Mouse (Mus musculus) ovary, postnatal 10 days (tissue): Measurements from ENCODE around the gene L3mbtl4.
A peak's percentile ranks its signal among the peaks of the same experiment; 100 is the strongest.
"Not testable (repeated sequence)": the region's sequence is repeated elsewhere in the genome, so short reads cannot be mapped to it uniquely, and the experiment has no call there.

ENCODE experiments used
- DNase-seq: peaks from one replicate; pipeline ENCODE4 v3.0.0; 2022; ENCODE audit warnings: low spot score

Gene L3mbtl4

DNA sequence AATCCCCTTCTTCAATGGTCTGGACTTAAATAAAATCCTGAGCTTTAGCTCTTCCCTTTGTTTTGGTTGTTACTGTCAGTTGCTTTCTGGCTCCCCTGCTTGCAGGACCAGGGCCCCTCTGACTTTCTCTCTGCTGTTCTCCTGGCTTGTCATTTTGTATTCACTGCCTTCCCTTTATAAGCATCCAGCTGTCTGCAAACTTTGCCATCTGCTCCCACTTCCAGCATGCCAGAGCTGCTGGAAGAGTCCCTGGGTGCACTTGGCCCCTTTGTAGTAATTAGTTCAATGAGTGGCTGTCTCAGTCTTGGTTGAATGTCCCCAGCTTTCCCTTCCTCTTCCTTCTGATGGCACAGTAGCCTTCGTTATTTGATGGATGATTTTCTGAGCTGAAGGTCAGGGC, 132.4 kb downstream of the L3mbtl4 start:
- DNase-seq: no peak

DNA sequence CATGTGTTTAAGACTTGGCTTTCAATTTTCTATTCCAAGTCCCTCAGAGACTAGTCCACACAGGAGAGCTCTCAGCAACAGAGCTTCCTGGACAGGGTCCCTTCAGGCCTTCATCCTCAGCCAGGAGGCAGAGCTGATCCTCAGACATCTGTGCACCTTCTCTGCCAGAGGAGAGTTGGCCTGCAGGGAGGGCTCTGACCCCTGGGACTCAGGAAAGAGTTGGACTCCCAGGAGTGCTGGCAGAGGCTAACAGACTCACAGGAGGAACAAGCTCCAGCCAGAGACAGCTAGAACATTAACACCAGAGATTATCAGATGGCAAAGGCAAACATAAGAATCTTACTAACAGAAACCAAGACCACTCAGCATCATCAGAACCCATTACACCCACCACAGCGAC, 133.5 kb downstream of the L3mbtl4 start:
- not testable (repeated sequence) for DNase-seq

DNA sequence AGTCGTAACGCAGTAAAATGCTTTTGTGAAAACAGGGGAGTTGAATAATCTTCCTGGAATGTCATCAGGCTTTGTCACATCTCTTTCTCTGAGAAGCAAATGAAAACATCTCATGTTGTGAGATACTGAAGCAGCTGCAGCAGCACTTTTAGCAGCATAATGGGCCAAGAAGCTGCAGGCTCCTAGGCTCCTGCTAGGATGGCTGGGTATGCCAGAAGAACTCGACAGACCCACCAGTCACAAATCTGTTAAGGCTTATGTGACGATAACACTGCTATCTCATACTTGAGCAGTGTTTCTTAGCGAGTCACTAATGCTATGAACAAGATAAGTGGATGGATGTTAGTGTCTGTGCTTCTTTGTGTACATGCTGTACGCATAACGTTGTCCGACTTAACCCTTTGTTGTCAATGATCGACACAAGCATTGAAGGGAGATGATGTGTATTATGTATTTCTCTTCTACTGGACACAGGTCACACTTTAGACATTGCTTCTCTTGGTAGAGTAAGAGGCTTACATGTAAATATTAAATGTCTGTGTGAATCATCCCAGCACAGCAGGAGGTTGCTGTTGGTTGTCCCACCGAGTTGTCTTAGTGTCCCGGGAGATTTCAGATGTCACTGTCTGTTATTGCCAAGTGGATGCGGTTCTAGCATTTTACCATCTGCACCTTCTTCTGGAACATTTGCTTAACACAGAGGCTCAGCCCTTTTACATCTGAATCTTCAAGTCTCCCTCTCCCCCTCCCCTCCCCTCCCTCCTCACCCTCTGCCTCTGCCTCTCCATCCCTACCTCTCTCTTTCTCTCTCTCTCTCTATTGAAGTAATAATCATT, 149.3 kb downstream of the L3mbtl4 start:
- no peak for DNase-seq

DNA sequence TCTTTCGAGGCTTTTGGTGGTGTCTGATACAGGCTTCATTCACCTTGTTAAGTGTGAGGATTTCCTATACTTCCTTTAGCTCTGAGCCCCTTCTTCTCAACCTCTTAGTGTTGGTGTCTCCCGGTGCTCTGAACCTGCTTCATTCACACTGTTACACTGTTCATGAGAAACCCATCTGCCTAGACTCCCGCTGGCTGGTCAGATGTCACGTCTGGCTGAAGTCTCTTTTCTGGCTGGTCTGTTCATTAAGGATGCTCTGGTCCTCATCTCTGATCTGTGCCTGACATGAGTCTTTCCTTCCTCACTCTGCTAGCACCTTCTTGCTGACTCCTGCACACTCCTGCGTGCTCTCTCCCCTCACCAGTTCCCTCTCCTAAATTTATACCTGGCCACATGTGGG, 160.0 kb downstream of the L3mbtl4 start:
- no peak for DNase-seq

DNA sequence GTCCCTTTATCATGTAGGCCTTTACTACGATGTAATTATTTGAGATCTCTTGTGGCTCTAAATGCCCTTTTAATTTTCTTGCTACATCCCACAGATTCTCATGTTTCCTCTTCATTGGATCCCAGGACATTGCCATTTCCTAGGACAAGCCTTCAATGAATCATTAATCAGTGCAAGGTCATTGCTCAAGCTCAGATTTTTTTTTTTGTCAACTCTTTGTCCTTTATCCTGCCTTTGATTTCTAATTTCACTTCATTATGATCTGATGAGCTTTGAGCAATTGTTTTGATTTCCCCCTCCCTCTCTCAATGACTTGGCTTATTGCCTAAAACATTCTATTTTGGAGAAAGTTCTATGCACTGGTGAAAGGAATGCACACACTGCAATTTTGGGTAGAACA, 177.3 kb downstream of the L3mbtl4 start:
- DNase-seq: no peak

DNA sequence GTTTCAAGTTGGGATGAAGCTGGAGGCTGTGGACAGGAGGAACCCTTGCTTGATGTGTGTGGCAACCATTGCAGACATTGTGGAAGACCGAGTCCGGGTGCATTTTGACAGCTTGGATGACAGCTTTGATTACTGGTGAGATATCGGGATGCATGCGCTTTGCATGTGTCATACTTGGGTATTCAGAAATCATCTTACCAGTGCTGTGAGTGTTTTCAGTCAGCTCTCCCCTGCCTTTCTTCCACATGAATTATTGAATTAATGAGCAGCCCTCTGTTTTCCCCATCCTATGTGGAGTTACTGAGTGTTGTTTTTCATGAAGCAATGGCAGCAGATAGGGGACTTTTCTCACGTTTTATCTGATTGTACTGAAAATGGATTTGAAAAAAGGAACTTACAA, 187.9 kb downstream of the L3mbtl4 start:
- DNase-seq: no peak

DNA sequence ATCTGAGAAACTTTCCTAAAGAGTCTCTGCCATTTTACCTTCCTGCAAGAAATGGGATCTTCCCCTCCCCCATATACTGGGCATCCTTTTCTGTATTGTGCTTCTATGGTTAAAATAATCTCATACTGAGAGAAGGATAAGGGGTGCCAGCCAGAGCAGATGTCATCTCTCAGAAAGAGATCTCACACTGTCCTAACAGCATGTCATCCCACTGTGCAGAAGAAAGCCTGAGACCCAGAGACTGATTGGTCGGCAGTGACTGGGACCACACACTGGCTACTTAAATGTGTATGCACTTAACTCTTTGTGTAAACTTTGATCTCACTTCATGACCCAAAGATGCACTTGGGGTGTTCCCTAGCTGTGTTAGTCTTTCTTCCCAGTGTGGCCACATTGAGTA, 193.7 kb downstream of the L3mbtl4 start:
- no peak for DNase-seq

DNA sequence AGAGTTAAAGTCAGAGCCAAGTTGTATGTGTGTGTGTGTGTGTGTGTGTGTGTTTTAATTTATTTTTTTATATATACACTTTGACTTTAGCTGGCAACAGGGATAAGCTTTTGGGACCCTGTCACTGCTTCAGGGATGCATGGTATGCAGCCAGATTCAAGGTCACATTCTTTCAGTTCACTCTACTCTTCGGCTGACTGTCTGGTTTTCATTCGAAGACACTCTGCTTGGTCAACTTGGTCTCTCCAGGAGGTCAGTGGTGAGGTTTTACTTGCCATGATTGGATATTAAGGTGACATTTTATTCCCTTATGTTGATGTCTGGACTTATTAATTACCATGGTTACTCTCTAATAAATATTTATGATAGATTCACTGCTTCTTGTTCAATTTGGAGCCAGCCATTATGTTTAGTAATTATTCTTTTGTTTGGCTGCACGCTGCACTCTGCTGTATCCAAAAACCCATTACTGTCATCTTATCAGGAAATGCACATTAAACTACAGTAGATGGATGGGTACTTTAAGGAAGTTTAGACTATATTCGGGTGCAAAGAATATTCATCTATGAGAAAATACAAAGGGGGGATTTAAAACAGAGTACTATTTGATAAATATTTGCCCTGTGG, 216.6 kb downstream of the L3mbtl4 start:
- DNase-seq: no peak

DNA sequence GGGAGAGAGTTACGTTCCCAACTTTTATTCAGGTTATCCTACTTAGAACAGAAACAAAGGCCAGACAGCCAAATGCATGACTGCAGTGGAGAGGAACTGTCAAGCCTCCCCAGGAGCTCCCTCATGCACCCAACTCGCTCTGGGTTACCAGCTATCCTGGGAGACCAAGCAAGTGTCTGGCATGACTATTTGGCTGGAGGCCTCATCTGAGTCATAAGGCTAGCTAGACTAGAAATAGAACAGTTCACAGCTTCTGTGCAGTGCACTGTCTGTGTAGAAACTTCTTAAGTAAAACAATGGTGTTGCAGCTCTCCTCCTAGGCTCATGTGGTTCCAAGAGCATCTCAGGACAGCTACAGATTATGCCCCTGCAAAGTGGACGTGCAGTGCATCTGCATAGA, 218.6 kb downstream of the L3mbtl4 start:
- no peak for DNase-seq

DNA sequence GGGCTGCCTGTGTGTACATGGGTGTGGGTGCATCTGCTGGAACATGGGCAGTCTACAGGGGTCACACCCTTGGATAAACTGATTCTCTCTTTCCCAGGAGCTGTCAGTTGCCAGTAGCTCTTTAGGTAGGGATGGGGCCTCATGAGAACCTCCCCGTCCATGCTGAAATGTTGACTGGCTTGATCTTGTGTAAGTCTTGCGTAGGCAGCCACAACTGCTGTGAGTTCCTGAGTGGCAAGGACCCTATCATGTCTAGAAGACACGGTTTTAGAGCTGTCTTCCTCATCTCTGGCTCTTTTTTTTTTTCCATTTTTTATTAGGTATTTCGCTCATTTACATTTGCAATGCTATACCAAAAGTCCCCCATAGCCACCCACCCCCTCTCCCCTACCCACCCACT, 229.4 kb downstream of the L3mbtl4 start:
- DNase-seq: not testable (repeated sequence)

DNA sequence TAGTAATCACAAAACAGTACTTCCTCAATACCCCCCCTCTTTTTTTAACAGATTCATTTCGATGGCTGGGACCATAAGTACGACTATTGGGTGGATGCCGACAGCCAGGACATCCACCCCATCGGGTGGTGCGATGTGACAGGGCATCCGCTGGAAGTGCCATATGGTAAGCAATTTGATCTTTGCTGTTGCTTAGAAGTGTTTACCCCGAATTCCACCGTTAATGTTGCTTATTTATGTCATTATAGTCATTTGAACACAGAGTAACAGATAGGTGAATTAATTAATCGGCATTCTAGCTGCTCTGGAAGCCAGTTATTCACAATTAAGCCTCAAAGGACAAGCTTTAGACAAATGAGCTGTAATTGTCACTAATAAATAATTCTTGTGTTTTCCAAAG, 286.1 kb downstream of the L3mbtl4 start:
- no peak for DNase-seq

DNA sequence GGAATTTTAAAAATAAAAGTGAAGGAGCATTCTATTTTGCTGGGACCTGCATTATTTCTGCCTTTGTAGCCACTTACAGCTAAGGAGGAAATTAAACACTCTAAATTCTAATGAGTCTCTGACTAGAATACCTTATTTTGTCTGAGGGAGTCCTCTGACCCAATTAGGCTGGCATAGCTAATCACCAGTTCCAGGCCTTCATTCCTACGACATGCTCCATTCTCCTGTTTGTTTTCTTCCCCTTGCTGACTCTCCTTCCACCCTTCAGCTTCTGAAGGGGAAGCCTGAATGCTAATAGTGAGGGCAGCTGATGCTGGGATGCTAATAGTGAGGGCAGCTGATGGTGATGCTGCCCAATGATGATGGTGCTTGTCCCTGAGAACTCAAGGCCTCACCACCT, 286.7 kb downstream of the L3mbtl4 start:
- DNase-seq: no peak

DNA sequence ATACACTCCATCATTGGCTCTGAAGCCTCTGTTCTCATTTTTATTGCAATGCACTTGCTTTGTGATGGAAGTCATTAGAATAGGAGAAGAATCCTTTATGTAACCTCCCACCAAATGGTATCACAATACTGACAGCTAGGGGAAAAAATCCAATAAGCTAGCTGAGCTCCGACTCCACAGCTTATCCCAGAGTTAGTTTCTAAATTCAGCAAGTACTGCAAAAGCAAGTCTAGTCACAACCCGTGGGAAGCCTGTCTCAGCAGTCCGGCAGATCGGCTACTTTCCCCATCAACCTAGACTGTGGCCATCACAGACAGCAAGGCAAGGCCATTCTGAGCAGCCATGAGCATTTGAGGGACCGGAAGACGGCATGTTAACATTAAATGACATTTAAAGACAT, 298.2 kb downstream of the L3mbtl4 start:
- no peak for DNase-seq

DNA sequence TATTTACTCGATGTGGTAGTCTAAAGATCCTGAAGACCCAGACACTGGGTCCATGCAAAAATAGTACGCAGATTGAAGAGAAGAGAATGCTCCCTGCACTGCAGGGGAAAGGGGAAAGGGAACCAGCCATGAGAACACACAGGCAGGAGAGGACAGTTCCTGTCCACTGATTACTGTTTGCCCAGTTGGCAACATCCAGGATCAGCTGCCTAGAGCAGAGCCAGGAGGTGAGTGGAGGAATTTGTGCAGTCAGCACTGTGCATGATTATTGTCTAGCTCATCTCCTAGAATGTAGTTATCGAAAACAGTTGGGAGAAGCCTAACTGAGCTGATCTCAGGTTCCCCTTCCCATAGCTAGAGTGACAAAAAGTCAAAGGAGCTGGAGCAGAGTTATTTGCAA, 311.6 kb downstream of the L3mbtl4 start:
- no peak for DNase-seq

DNA sequence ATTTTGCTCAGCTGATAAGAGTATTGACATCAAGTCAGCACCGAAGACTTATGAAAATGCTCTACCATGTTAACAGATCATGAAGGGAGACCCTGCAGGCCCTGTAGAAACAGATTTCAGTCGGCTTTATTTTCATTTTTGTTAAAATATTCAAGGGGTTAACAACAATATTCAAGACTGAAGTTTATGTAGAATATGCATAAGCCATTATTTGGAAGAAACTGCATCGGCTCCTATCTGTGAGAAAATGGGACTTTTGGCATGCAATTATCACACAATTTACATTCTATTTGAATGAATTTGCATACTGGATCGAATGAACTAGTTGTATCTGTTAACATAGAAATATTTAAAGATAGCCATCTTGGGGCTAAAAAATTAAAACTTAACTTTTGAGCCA, 318.0 kb downstream of the L3mbtl4 start:
- DNase-seq: no peak

DNA sequence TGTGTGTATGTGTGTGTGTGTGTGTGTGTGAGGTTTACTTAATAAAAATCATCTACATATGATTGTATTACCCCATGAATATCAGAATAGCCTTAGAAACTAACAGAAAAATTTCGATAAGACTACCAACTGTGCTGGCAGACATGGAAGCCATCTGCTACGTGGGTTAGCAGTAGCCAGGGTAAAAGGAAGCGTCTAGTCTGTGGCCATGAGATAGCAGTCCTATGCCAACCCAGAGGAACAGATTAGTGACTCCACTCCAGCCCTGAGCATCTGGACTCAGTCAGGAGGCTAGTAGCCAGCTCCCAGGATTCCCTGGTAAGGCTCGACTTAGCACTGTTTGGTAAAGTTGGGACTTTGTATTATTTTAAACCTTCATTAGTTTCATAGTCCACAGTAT, 329.1 kb downstream of the L3mbtl4 start:
- no peak for DNase-seq

DNA sequence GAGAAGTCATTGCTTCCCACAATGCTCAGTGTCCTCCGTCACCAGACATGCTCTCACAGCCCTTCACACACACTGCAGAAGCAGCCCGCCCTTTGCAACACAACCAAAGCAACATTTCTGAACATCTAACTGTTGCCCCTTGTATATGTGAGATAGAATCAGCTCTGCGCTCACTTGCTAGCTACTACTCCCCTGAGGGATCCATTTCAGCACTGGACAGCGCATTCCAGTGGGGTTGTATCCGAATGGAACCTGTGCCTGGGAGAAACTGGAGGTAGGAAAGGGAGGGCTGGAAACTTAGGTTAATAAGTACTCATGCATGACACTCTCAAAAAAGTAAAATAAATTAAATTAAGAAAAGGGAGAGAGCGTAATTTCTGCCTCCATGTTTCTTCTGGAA, 334.1 kb downstream of the L3mbtl4 start:
- peak; percentile 5 for DNase-seq

DNA sequence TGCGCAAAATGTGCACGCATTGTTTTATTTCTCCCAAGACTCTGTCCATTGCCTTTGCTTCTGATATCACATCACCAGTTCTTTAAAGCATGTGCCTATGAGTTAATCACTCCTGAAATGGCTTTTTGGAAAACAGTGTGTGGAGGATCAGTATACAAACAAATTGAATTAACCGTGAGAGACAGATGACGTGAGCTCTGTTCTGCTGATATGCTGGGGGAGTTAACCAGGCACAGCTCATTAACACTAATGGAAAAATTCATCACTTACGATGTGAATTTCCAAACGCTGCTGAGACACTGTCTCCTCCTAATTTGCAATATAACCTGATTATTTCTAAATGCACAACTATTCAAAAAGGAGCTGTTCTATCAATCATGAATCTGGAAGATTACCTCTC, 337.6 kb downstream of the L3mbtl4 start:
- no peak for DNase-seq

DNA sequence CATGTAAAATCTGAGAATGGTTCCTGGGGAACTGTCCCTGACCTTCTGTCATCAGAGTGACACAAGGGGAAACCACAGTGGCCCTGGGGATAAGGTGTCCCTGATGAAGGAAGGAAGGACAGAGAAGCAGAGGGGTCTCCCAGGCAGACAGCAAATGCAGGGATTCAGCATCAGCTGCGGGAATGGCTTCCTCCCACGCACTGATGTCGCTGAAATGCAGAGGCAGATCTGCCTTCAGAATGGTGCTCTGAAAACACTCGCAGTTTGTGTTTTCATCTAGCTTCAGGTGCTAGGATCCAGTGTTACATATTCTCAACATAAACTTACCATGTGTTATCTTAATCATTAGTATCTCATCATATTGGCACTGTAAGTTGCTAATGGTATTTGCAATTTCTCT, 351.7 kb downstream of the L3mbtl4 start:
- DNase-seq: no peak

DNA sequence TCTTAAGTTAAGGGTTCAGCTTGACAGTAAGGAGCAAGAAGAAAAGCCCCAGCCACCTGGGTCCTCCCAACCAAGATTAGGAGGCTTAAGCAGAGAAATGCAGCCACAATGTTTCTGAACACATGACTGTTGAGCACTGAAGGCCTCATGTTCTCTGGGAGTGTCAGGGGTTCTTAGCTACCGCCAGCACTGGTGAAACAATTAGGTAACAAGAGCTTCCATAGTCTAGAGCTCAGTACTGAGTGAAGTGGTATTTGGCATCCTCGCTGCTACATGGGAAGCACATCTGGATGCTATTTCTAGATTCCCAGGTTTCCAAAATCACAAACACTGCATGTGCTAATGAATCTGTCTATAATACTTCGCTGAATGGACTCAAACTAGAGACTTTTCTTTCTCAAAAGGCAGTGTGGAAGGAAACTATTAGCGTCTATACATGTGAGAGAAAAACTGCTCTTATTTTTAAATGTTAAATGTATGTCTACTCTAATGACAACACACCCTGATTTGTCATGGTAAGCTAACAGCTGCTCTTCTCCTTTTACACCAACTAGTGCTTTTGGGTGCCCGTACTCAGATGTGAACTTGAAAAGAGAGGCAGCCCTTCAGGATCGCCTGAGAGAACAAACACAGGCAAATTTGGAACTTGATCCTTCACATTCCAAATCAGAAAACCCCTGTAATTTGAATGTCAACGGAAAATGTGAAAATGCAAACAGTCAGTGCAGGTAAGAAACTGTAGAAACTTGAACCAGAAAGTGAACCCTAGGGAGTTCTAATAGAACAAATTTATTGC, 356.2 kb downstream of the L3mbtl4 start:
- no peak for DNase-seq

DNA sequence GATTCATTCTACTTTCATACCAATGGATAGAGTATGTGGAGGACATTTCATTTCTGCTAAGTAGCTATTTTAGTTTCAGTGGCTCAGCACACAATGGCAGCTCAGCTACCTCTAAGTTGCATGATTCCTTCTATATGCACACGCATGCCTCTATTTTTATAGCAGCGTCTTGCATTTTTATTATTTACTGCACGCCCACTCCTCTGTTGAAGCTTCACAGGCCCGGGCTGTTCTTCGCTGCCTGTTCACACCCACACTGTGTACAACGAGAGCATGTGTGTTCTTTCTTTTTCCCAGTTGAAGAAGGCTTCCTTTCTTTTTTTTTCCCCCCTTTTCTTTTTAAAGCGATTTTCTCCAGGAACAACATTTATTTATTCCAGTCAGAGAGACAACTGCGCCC, 357.8 kb downstream of the L3mbtl4 start:
- DNase-seq: no peak

DNA sequence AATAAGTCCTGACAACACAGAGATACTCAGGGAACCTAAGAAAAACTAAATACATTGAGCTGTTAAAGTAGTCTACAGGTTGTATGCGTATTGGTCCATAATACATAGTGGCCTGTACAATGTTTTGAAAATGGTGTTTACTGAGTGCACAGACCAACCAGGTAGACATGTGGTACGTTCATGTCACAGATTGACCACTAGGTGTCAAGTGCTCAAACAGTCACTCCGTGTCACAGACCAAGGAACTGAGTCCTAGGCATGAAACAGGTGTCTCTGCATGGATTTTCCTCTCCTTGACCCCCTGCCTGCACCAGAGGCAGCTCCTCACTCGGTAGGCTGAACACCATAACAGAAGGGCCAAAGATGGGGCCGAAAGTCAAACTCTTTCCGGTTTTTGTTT, 366.6 kb downstream of the L3mbtl4 start:
- no peak for DNase-seq

DNA sequence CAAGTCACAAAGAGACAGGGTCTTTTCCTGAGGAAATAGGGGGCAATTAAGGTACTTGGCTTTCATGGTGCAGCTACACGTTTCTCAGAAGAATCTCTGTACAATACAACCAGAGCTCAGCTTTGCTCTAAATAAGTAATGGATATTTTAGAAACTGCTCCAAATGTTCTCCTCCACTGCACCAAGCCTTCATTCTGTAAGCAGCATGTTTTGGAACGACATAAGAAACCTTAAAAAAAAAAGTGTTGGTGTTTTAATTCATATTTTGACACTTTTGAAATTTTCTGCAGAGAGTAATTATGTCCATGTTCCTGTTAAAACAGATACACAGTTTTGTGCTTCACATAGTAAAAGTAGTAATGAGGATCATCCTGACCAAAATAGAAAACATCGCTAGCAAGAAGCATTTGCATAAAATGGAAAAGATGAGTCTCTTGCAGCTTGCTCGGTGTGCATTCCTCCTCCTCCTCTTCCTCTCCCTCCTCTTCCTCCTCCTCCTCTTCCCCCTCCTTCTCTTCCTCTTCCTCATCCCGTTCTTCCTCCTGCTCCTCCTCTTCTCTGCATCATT, 369.0 kb downstream of the L3mbtl4 start:
- DNase-seq: no peak
